Mouse (Mus musculus) stomach, postnatal 0 days (tissue): ENCODE data around the gene Zfp953. TPM values are rescaled to one million over a fixed set of nuclear protein-coding genes. Genes with fewer than 3 reads are reported as not detected.
"Not testable (repeated sequence)": the region's sequence is repeated elsewhere in the genome, so short reads cannot be mapped to it uniquely, and the experiment has no call there.

Experiments used
- ATAC-seq: fragments of 200-750 bp; cut with Nextera tagmentation; 2 replicates; pipeline ENCODE4 v1.8.0; 2017; ENCODE audit not compliant: low FRiP score, low TSS enrichment
- DNase-seq: peaks from one replicate; pipeline ENCODE4 v3.0.0-alpha.2; 2016; ENCODE audit warnings: low spot score
- H3K27ac ChIP-seq: fragments of 300-500 bp; sonication (generic); replicated peaks from 2 replicates; pipeline ENCODE4 v1.5.1; 2014; ENCODE audit warnings: mild to moderate bottlenecking, control low read depth
- H3K27me3 ChIP-seq: fragments of 300-500 bp; sonication (generic); 2 replicates; pipeline ENCODE4 v1.6.1; 2014; ENCODE audit warnings: low read length; ENCODE audit not compliant: control insufficient read depth, insufficient read depth
- H3K36me3 ChIP-seq: fragments of 300-500 bp; sonication (generic); 2 replicates; pipeline ENCODE4 v1.6.1; 2014; ENCODE audit warnings: low read length, mixed read lengths; ENCODE audit not compliant: control insufficient read depth, insufficient read depth
- H3K4me1 ChIP-seq: fragments of 300-500 bp; sonication (generic); replicated peaks from 2 replicates; pipeline ENCODE4 v1.6.1; 2014; ENCODE audit warnings: antibody characterized with exemption; ENCODE audit not compliant: control insufficient read depth, insufficient read depth
- H3K4me2 ChIP-seq: fragments of 300-500 bp; sonication (generic); replicated peaks from 2 replicates; pipeline ENCODE4 v1.6.1; 2014; ENCODE audit warnings: low read depth, mild to moderate bottlenecking, control low read depth, moderate library complexity
- H3K4me3 ChIP-seq: fragments of 300-500 bp; sonication (generic); 2 replicates; pipeline ENCODE4 v1.5.1; 2014; ENCODE audit warnings: low read depth, low read length, control low read depth
- H3K9ac ChIP-seq: fragments of 300-500 bp; sonication (generic); 2 replicates; pipeline ENCODE4 v1.6.1; 2014; ENCODE audit warnings: mild to moderate bottlenecking, low read length, control low read depth, mixed read lengths
- H3K9me3 ChIP-seq: fragments of 300-500 bp; sonication (generic); 2 replicates; pipeline ENCODE4 v1.6.1; 2016; ENCODE audit warnings: low read length; ENCODE audit not compliant: control insufficient read depth
- CTCF ChIP-seq: IDR thresholded peaks from 2 replicates; pipeline ENCODE4 v1.5.1; 2016; ENCODE audit warnings: antibody characterized with exemption, low read depth, mild to moderate bottlenecking, moderate library complexity
- EP300 ChIP-seq: optimal IDR thresholded peaks from 2 replicates; pipeline ENCODE3; 2016; ENCODE audit warnings: antibody characterized with exemption
- WGBS: fragments of 180-500 bp; shearing (Covaris S2); extraction: QIAGEN DNeasy Blood & Tissue Kit; methylation state at CpG from one replicate; pipeline ENCODE4 v1.1.7; 2014; 5-methylcytosine and 5-hydroxymethylcytosine counted together
- polyA plus RNA-seq: library from polyadenylated mRNA; unstranded; fragments of >200 nt; fragmentation: Nextera tagmentation; extraction: Ambion mirVana; gene quantifications from 2 replicates; pipeline ENCODE4 v1.2.1, GENCODE M21; 2015

Zfp953 gene
- 0.61 and 0.63 TPM in 2 replicates for polyA plus RNA-seq

DNA sequence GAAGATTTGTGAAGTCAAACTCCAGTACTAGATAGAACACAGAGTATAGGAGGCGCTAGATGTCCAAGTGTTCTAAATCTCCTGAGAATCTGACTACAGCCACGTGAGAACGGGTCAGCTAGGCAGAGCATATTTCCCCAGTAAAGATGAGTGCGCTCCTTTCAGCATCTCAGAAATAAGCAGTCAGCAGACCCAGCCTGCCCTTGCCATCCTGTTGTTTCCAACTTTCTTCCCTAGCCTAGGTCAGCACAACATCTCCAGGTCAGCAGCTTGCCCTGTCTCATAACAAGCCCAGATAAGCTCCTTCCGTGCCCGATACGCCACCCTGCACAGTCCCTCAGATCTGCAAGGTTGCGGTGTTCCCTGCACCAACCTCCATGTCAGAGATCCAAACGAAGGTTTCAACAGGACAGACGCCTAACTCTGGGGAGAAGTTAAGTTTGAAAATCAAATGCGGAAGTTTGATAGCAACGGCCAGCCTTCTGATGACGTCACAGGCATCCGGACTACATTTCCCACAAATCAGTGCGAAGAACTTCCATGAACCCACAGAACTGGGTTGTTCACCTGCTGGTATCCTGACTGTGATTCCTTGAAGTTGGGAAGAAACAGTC is at the start of gene Zfp953, which contains the start of gene Gm28044:
Zfp953 (minus strand) TSS at position 475 of the 614 bp plus-strand sequence.
Gm28044 (minus strand) TSS at position 406 of the 614 bp plus-strand sequence.
- H3K4me1 ChIP-seq, result 0 out of 2 replicates have a peak, but pooled peaks cover 2% of the 10 kb centered on the region

DNA sequence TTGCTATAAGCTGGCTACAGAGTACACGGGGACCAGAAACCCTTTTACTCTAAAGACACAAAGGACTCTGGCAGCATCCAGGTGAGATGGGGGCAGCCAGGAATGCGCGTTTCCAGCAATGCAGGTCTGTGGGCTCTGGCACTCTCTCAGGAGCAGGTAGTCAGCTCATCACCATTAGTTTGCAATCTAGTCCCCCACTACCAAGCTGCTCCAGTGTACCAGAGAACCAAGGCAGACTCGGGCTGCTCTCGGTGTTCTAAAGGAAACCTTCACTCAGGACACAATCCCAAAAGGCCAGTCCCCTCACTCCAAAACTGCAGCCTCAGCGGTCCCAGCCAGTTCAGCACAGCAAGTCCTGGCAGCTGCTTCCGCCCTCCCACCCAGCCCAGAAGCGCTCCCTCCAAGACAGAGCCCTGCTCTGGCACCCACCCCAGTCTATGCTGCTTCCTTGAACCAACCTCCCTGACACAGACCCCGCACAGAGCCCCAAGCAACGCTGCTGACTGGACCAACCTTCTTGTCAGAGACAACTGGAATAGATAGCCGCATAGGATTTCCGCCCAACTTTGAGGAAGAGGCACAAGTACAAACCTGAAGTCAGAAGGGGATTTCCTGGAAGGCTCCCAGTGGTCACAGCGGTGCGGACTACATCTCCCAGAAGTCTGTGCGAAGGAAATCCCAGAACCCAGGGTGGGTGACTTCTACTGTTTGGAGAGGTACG is 38.9 kb upstream of the Zfp953 start, which contains the start of gene Zfp429:
Zfp429 (minus strand) TSS at position 637 of the 721 bp plus-strand sequence.
- H3K4me1 ChIP-seq, H3K27me3 ChIP-seq, H3K27ac ChIP-seq, H3K9me3 ChIP-seq, H3K36me3 ChIP-seq: not testable (repeated sequence)
- H3K4me3 ChIP-seq, result peak within 1 kb of the TSS; percentile 58
- H3K9ac ChIP-seq, result peak within 1 kb of the TSS; percentile 65
- ATAC-seq (peak; percentile 93), DNase-seq (peak; percentile 78)
- 4% methylated on average over 14 of the region's 16 CpGs for WGBS
- peak within 1 kb of the TSS; percentile 58 for H3K4me2 ChIP-seq

More for the DNA sequence above, at the start of gene Zfp953, which contains the start of gene Gm28044:
- ATAC-seq (peak; percentile 94), DNase-seq (peak; percentile 90)
- Histone ChIP-seq H3K36me3 (no peaks in the 10 kb centered on the region), H3K4me2 (peak within 1 kb of the TSS; percentile 71), H3K27me3 (no peaks in the 10 kb centered on the region), H3K27ac (peak within 1 kb of the TSS; percentile 83), H3K4me3 (peak within 1 kb of the TSS; percentile 77), H3K9me3 (no peaks in the 10 kb centered on the region), H3K9ac (peak within 1 kb of the TSS; percentile 70)
- TF ChIP-seq CTCF, result peak; percentile 58
- no peak for TF ChIP-seq EP300
- 0% methylated on average over 15 of the region's 15 CpGs for WGBS

DNA sequence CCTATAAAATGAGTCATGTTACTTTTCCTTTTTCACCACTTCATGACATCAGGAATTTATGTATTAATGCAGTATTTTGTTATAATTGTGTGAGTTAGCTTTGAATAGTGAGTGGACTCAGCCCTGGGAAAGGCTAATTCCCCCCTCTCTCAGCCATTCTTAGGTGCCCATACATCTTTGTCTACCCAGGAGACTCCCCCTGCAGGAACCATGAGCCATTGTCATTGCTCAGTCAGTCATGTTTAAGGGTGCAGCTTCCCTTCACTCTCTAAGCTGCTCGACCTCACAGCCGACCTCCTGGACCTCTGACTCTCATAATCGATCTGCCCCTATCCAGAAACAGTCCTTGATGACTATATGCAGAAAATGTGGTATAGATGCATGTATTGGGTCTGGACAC is 15.8 kb upstream of the Zfp953 start:
- H3K9ac ChIP-seq, H3K27me3 ChIP-seq, H3K4me1 ChIP-seq, H3K9me3 ChIP-seq, H3K4me2 ChIP-seq, ATAC-seq, H3K27ac ChIP-seq, H3K4me3 ChIP-seq, H3K36me3 ChIP-seq, DNase-seq: not testable (repeated sequence)
- WGBS, result 69% methylated on average over 3 of the region's 3 CpGs

DNA sequence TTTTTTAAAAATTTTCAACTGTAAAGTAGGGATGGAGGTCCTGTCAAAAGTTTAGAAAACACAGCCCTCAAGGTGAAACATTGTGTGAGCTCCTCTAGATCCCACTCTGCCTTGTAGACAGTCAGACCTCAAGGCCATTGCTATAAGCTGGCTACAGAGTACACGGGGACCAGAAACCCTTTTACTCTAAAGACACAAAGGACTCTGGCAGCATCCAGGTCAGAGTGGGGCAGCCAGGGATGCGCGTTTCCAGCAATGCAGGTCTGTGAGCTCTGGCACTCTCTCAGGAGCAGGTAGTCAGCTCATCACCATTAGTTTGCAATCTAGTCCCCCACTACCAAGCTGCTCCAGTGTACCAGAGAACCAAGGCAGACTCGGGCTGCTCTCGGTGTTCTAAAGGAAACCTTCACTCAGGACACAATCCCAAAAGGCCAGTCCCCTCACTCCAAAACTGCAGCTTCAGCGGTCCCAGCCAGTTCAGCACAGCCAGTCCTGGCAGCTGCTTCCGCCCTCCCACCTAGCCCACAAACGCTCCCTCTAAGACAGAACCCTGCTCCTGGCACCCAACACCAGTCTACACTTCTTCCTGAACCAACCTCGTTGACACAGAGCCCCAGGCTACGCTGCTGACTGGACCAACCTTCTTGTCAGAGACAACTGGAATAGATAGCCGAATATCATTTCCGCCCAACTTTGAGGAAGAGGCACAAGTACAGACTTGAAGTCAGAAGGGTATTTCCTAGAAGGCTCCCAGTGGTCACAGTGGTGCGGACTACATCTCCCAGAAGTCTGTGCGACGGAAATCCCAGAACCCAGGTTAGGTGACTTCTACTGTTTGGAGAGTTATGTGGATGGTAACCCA is 14.9 kb upstream of the Zfp953 start, which contains the start of the genes Gm28041 and Zfp456:
Gm28041 (minus strand) TSS at position 684 of the 862 bp plus-strand sequence.
Zfp456 (minus strand) TSS at position 761 of the 862 bp plus-strand sequence.
- H3K36me3 ChIP-seq, H3K27ac ChIP-seq, H3K27me3 ChIP-seq, H3K4me1 ChIP-seq, H3K9me3 ChIP-seq: not testable (repeated sequence)
- peak within 1 kb of the TSS; percentile 45; the same call in 1 of the 2 replicates for H3K9ac ChIP-seq
- WGBS, result 18% methylated on average over 13 of the region's 15 CpGs
- peak within 1 kb of the TSS; percentile 45 for H3K4me3 ChIP-seq
- DNase-seq (peak; percentile 75), ATAC-seq (peak; percentile 94)
- peak within 1 kb of the TSS; percentile 60 for H3K4me2 ChIP-seq

DNA sequence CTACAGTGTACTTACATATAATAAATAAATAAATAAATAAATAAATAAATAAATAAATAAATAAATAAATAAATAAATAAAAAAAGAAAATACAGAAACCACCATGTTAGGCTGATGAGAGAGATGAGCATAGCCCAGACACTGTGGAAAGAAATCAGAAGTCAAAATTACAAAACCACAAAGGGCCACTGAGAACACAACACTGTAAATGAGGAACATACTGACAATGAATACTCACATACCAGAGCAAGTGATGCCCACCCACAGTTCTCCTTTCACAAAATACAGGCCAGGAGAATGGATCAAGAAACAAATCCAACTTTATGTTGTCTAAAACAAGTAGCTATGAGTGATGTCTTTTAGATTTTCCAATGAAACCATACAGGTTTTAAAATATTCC is 8.6 kb downstream of the Zfp953 start:
- DNase-seq (no peak), ATAC-seq (no peak)
- no peaks in the 10 kb centered on the region for H3K27me3 ChIP-seq
- no peaks in the 10 kb centered on the region for H3K36me3 ChIP-seq
- H3K4me3 ChIP-seq, result no peak overlapping the region
- H3K27ac ChIP-seq, result no peak overlapping the region
- H3K9me3 ChIP-seq, result no peaks in the 10 kb centered on the region
- no peak overlapping the region for H3K9ac ChIP-seq
- H3K4me2 ChIP-seq, result no peak overlapping the region
- no peak for TF ChIP-seq EP300
- no peak for TF ChIP-seq CTCF
- H3K4me1 ChIP-seq, result no peaks in the 10 kb centered on the region
